Mouse (Mus musculus) midbrain, embryonic 11.5 days (tissue): ENCODE results near the gene Abcg4. TPM values are rescaled to one million over a fixed set of nuclear protein-coding genes. Genes with fewer than 3 reads are reported as not detected.
"Not testable (repeated sequence)": the region's sequence is repeated elsewhere in the genome, so short reads cannot be mapped to it uniquely, and the experiment has no call there.

Experiments
- ATAC-seq: fragments of 200-750 bp; cut with Nextera tagmentation; 2 replicates; pipeline ENCODE4 v1.8.0; 2017; ENCODE audit warnings: moderate TSS enrichment, moderate library complexity; ENCODE audit not compliant: low FRiP score
- DNase-seq: peaks from one replicate; pipeline ENCODE4 v3.0.0; 2015; ENCODE audit warnings: low spot score; ENCODE audit errors: missing footprints
- H3K27ac ChIP-seq: fragments of 300-500 bp; sonication (generic); 2 replicates; pipeline ENCODE4 v1.5.1; 2014; ENCODE audit warnings: low read depth, low read length
- H3K27me3 ChIP-seq: fragments of 300-500 bp; sonication (generic); 2 replicates; pipeline ENCODE4 v1.6.1; 2014; ENCODE audit warnings: mild to moderate bottlenecking, low read length, moderate library complexity, mixed read lengths; ENCODE audit not compliant: control insufficient read depth, insufficient read depth
- H3K36me3 ChIP-seq: fragments of 300-500 bp; sonication (generic); 2 replicates; pipeline ENCODE4 v1.6.1; 2014; ENCODE audit warnings: mild to moderate bottlenecking, low read length, moderate library complexity, mixed read lengths; ENCODE audit not compliant: control insufficient read depth, insufficient read depth
- H3K4me1 ChIP-seq: fragments of 300-500 bp; sonication (generic); 2 replicates; pipeline ENCODE4 v1.6.1; 2014; ENCODE audit warnings: low read length; ENCODE audit not compliant: control insufficient read depth, insufficient read depth
- H3K4me2 ChIP-seq: fragments of 300-500 bp; sonication (generic); 2 replicates; pipeline ENCODE4 v1.6.1; 2014; ENCODE audit warnings: mild to moderate bottlenecking, moderate library complexity
- H3K4me3 ChIP-seq: fragments of 300-500 bp; sonication (generic); 2 replicates; pipeline ENCODE4 v1.5.1; 2014; ENCODE audit warnings: low read depth, low read length
- H3K9ac ChIP-seq: fragments of 300-500 bp; sonication (generic); 2 replicates; pipeline ENCODE4 v1.6.1; 2014; ENCODE audit warnings: low read length
- H3K9me3 ChIP-seq: fragments of 300-500 bp; sonication (generic); 2 replicates; pipeline ENCODE4 v1.6.1; 2016; ENCODE audit warnings: low read length; ENCODE audit not compliant: control insufficient read depth
- WGBS: fragments of 180-500 bp; shearing (Covaris S2); extraction: QIAGEN DNeasy Blood & Tissue Kit; methylation state at CpG from one replicate; pipeline ENCODE4 v1.1.7; 2014; 5-methylcytosine and 5-hydroxymethylcytosine counted together
- polyA plus RNA-seq: library from polyadenylated mRNA; unstranded; fragments of >200 nt; fragmentation: Nextera tagmentation; extraction: Ambion mirVana; gene quantifications from 2 replicates; pipeline ENCODE4 v1.2.1, GENCODE M21; 2014

Gene Abcg4
- polyA plus RNA-seq, 1 experiment from 2014 or later = 4.8 TPM

DNA sequence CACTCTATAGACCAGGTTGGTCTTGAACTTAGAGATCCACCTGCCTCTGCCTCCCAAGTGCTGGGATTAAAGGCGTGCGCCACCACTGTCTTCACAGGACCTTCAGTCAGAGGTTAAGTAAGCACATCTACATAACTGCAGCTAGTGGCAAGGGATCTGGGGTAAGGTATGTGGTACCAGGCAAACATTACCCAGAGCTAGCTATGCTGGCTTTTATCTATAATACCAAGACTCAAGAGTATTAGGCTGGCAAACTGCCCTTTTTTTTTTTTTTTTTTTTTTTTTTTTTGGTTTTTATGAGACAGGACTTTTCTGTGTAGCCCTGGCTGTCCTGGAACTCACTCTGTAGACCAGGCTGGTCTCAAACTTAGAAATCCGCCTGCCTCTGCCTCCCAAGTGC is 11.6 kb upstream of the Abcg4 start:
- not testable (repeated sequence) for H3K27me3 ChIP-seq, ATAC-seq, H3K4me2 ChIP-seq, H3K27ac ChIP-seq, DNase-seq, H3K4me1 ChIP-seq, H3K9ac ChIP-seq, H3K4me3 ChIP-seq, H3K9me3 ChIP-seq
- 97% methylated on average over 3 of the region's 3 CpGs for WGBS
- peaks cover 33% of the 10 kb centered on the region for H3K36me3 ChIP-seq

GRCm38 (mm10) chr9:44292490-44292889 is 4.1 kb upstream of the Abcg4 start:
- Histone ChIP-seq H3K9ac (no peak overlapping the region), H3K9me3 (no peaks in the 10 kb centered on the region), H3K4me3 (no peak overlapping the region), H3K4me1 (peaks cover 5% of the 10 kb centered on the region; the same call in 1 of the 2 replicates), H3K36me3 (peaks cover 19% of the 10 kb centered on the region), H3K27ac (no peak overlapping the region), H3K27me3 (no peaks in the 10 kb centered on the region; the same call in 1 of the 2 replicates), H3K4me2 (no peak overlapping the region)
- DNase-seq (peak; percentile 87), ATAC-seq (no peak)
- 70% methylated on average over 3 of the region's 3 CpGs for WGBS

GRCm38 (mm10) chr9:44288959-44289291 is 510 bp upstream of the Abcg4 start:
- 8% methylated on average over 11 of the region's 11 CpGs for WGBS

GRCm38 (mm10) chr9:44287401-44288075 is 877 bp downstream of the Abcg4 start:
- WGBS = under 1% methylated on average over 47 of the region's 47 CpGs
- Histone ChIP-seq H3K4me2 (peak overlapping the region; percentile 94), H3K9me3 (no peaks in the 10 kb centered on the region), H3K4me3 (peak overlapping the region; percentile 77), H3K4me1 (peaks cover 12% of the 10 kb centered on the region), H3K27ac (peak overlapping the region; percentile 51), H3K27me3 (no peaks in the 10 kb centered on the region; the same call in 1 of the 2 replicates), H3K9ac (peak overlapping the region; percentile 84), H3K36me3 (no peaks in the 10 kb centered on the region; the same call in 1 of the 2 replicates)
- peak; percentile 69 for ATAC-seq
- peak; percentile 96 for DNase-seq

More at GRCm38 (mm10) chr9:44288959-44289291, 510 bp upstream of the Abcg4 start:
- no peaks in the 10 kb centered on the region for H3K9me3 ChIP-seq
- no peak overlapping the region for H3K4me2 ChIP-seq
- peaks cover 4% of the 10 kb centered on the region for H3K36me3 ChIP-seq
- H3K9ac ChIP-seq = no peak overlapping the region
- H3K4me1 ChIP-seq = peaks cover 12% of the 10 kb centered on the region
- no peak overlapping the region for H3K4me3 ChIP-seq
- no peak overlapping the region for H3K27ac ChIP-seq
- peak; percentile 82 for DNase-seq
- no peak; the same call in 1 of the 2 replicates for ATAC-seq
- no peaks in the 10 kb centered on the region; the same call in 1 of the 2 replicates for H3K27me3 ChIP-seq

- peak overlapping the region; percentile 77 for H3K4me3 ChIP-seq
- H3K9me3 ChIP-seq = no peaks in the 10 kb centered on the region
- ATAC-seq (peak; percentile 26; the same call in 1 of the 2 replicates), DNase-seq (no peak)
- WGBS = 5% methylated on average over 11 of the region's 11 CpGs
- no peaks in the 10 kb centered on the region; the same call in 1 of the 2 replicates for H3K27me3 ChIP-seq
- no peaks in the 10 kb centered on the region; the same call in 1 of the 2 replicates for H3K36me3 ChIP-seq
- no peak overlapping the region for H3K27ac ChIP-seq
- H3K9ac ChIP-seq = peak overlapping the region; percentile 84
- H3K4me1 ChIP-seq = peaks cover 12% of the 10 kb centered on the region
- peak overlapping the region; percentile 94 for H3K4me2 ChIP-seq
Observed at GRCm38 (mm10) chr9:44287003-44287400, 1.4 kb downstream of the Abcg4 start.

DNA sequence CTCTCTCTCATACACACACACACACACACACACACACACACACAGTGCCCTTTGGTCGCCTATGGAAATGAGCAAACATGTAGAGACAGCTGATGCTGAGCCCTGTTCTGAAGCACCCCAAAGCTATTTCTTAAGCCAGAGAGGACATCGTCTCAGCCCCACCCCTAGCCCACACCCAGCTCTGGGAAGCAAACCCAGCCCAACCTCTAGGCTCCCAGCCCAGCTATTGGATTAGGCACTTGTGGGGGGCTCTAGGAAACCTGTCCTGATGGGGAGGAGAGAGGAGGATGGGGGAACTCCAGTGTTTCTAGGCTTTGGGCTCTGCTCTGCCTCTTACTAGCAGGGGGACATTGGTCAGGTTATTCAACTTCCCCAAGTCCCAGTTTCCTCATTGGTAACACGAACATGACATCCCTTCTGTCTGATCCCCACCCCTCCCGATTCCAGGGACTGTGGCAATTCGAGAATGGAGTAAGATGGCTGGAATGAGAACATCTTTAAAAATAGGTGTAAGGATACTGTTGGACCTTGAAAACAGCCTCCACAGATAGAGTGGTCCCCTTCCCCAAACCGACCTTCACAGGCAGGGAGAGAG is 2.1 kb downstream of the Abcg4 start:
- Histone ChIP-seq H3K36me3 (no peaks in the 10 kb centered on the region; the same call in 1 of the 2 replicates), H3K27ac (no peak overlapping the region), H3K4me1 (peaks cover 12% of the 10 kb centered on the region), H3K4me2 (peak overlapping the region; percentile 94), H3K27me3 (no peaks in the 10 kb centered on the region; the same call in 1 of the 2 replicates), H3K9ac (no peak overlapping the region), H3K4me3 (no peak overlapping the region; the same call in 1 of the 2 replicates), H3K9me3 (no peaks in the 10 kb centered on the region)
- DNase-seq = no peak
- no peak for ATAC-seq
- WGBS = 5% methylated on average over 6 of the region's 6 CpGs

GRCm38 (mm10) chr9:44283183-44283582 is 5.2 kb downstream of the Abcg4 start:
- WGBS = 79% methylated on average over 5 of the region's 5 CpGs
- no peak for DNase-seq

DNA sequence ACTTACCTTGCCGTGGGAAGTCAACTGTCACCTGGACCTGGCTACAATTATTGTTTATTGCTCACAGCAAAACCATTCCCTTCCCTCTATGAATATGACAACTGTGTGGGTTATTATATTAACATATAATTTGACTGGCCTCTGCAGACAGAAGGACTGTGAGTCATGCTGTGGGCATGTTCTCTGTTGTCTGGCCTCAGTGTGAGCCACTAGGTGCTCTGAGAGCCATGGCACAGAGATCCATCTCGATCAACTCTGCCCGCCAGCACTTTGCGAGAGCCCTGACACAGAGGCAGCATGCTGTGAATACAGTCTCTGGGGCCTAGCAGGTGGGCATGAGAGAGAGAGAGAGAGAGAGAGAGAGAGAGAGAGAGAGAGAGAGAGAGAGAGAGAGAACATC is 18.4 kb downstream of the Abcg4 start:
- WGBS = 94% methylated on average over 4 of the region's 4 CpGs
- Histone ChIP-seq H3K27me3 (no peaks in the 10 kb centered on the region), H3K4me1 (peaks cover 2% of the 10 kb centered on the region), H3K4me3 (no peak overlapping the region), H3K4me2 (no peak overlapping the region), H3K9me3 (no peaks in the 10 kb centered on the region), H3K36me3 (no peaks in the 10 kb centered on the region), H3K9ac (no peak overlapping the region), H3K27ac (no peak overlapping the region)
- DNase-seq (no peak), ATAC-seq (no peak)

More at GRCm38 (mm10) chr9:44283183-44283582, 5.2 kb downstream of the Abcg4 start:
- Histone ChIP-seq H3K27me3 (no peaks in the 10 kb centered on the region), H3K9ac (no peak overlapping the region), H3K4me1 (peaks cover 7% of the 10 kb centered on the region), H3K27ac (no peak overlapping the region), H3K9me3 (no peaks in the 10 kb centered on the region), H3K4me3 (no peak overlapping the region), H3K36me3 (no peaks in the 10 kb centered on the region; the same call in 1 of the 2 replicates), H3K4me2 (no peak overlapping the region)
- no peak for ATAC-seq

DNA sequence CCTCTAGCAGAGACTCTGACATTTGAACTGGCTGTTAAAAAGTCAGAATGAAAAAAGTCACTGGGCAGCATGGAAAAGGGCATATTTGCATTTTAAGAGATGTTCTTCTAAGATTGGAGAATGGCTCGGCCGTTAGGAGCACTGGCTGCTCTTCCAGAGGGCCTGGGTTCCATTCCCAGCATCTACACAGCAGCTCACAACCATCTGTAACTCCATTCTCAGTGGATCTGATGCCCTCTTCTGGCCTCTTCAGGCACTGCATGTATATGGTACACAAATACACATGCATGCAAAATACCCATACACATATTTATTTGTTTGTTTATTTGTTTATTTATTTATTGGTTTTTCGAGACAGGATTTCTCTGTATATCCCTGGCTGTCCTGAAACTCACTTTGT is 19.3 kb downstream of the Abcg4 start:
- no peak overlapping the region for H3K4me2 ChIP-seq
- no peaks in the 10 kb centered on the region for H3K36me3 ChIP-seq
- 83% methylated on average over 3 of the region's 3 CpGs for WGBS
- H3K9me3 ChIP-seq = no peaks in the 10 kb centered on the region
- H3K27me3 ChIP-seq = no peaks in the 10 kb centered on the region
- no peak overlapping the region for H3K9ac ChIP-seq
- no peak overlapping the region for H3K4me3 ChIP-seq
- no peak overlapping the region for H3K27ac ChIP-seq
- DNase-seq (no peak), ATAC-seq (no peak)
- peaks cover 5% of the 10 kb centered on the region for H3K4me1 ChIP-seq
